In genomic region chr4:108620536-108620935, GRCm38 (mm10) we compare ENCODE assay signal across 8 mouse cellular contexts. TPM values are rescaled to one million over a fixed set of nuclear protein-coding genes. Genes with fewer than 3 reads are reported as not detected.
DNase-seq lines count a peak whose midpoint lies in the region; ATAC-seq and TF ChIP-seq lines count a peak whose summit lies in the region.

No protein-coding gene starts in this region.

- ATAC-seq in cerebellum, adult (ENCODE audit: insufficient number of reproducible peaks, low FRiP score, low TSS enrichment): no peak
- ATAC-seq in inflammation-experienced regulatory T-cells, adult 6 months: peak; percentile 0
- peak; percentile 10 for ATAC-seq in midbrain, embryonic 13.5 days

- H3K36me3 ChIP-seq in testis, adult 2 months (ENCODE audit: control insufficient read depth, insufficient read depth, low read length): no peaks in the 10 kb centered on the region; the same call in 1 of the 2 replicates
- H3K36me3 ChIP-seq in midbrain, embryonic 13.5 days: peaks cover 17% of the 10 kb centered on the region

- DNase-seq in cerebellum, adult 11 months: peak; percentile 18
- no peak for DNase-seq in testis, postnatal 10 days (ENCODE audit: low spot score)
- no peak for DNase-seq in layer of hippocampus, adult 11-12 months (ENCODE audit: low spot score)
- no peak for DNase-seq in thymus, postnatal 36 days

- H3K27me3 ChIP-seq in testis, adult 2 months (ENCODE audit: control insufficient read depth, insufficient read depth, low read length): no peaks in the 10 kb centered on the region
- no peaks in the 10 kb centered on the region for H3K27me3 ChIP-seq in midbrain, embryonic 13.5 days

- TF ChIP-seq CTCF in testis, adult 2 months (IDR thresholded peaks at IDR 0.05; ENCODE audit: control insufficient read depth, insufficient read depth, insufficient replicate concordance, low read depth, low read length): no peak

- H3K4me3 ChIP-seq in testis, adult 2 months (ENCODE audit: control insufficient read depth, low read depth, low read length): peak overlapping the region; percentile 100
- H3K4me3 ChIP-seq in midbrain, embryonic 13.5 days (replicated peaks): peak overlapping the region; percentile 77

- WGBS in midbrain, embryonic 13.5 days: 16% methylated on average over 8 of the region's 8 CpGs

- peak overlapping the region; percentile 69 for H3K27ac ChIP-seq in testis, adult 2 months (ENCODE audit: control insufficient read depth, insufficient read depth, low read depth, low read length)
- H3K27ac ChIP-seq in midbrain, embryonic 13.5 days: peak overlapping the region; percentile 92

- H3K4me1 ChIP-seq in testis, adult 2 months (ENCODE audit: control insufficient read depth, insufficient read depth, low read length): peaks cover 11% of the 10 kb centered on the region
- peaks cover 18% of the 10 kb centered on the region for H3K4me1 ChIP-seq in midbrain, embryonic 13.5 days (replicated peaks)

- H3K9me3 ChIP-seq in midbrain, embryonic 13.5 days: no peaks in the 10 kb centered on the region

- H3K9ac ChIP-seq in midbrain, embryonic 13.5 days (replicated peaks): peak overlapping the region; percentile 91

- H3K4me2 ChIP-seq in midbrain, embryonic 13.5 days (replicated peaks): peak overlapping the region; percentile 83

- no peak for TF ChIP-seq POLR2A in testis, adult 2 months (IDR thresholded peaks at IDR 0.05; ENCODE audit: control insufficient read depth, low read depth, low read length)

RNA-seq across cellular contexts. Expression of gene Cc2d1b, which starts 0.8 kb away (rescaled TPM):
- 33.9 and 37.8 TPM in 2 replicates for polyA plus RNA-seq in testis, adult 2 months (2012; rRNA removed)
- polyA plus RNA-seq in inflammation-experienced regulatory T-cells, adult 6 months (2017; shearing (Covaris generic)): 10 to 100 TPM; 24.1 to 37.9 (median 35.3) TPM
- 19.7 and 20.5 TPM in 2 replicates for polyA plus RNA-seq in midbrain, embryonic 13.5 days (2015; fragmentation: Nextera tagmentation; extraction: Ambion mirVana)

RNA-seq across cellular contexts. Expression of gene Orc1, which starts 41.3 kb away (rescaled TPM):
- 3.4 and 4.1 TPM in 2 replicates for polyA plus RNA-seq in testis, adult 2 months (2012; rRNA removed)
- 10 to 100 TPM in 1 of 3 experiments, 1 to 10 TPM in 2; 2.3 to 11.8 (median 3.3) TPM for polyA plus RNA-seq in inflammation-experienced regulatory T-cells, adult 6 months (2017; shearing (Covaris generic))
- 3.5 and 4.1 TPM in 2 replicates for polyA plus RNA-seq in midbrain, embryonic 13.5 days (2015; fragmentation: Nextera tagmentation; extraction: Ambion mirVana)

RNA-seq across cellular contexts. Expression of gene Prpf38a, which starts 41.4 kb away (rescaled TPM):
- polyA plus RNA-seq in testis, adult 2 months (2012; rRNA removed): 11.7 and 14.1 TPM in 2 replicates
- polyA plus RNA-seq in inflammation-experienced regulatory T-cells, adult 6 months (2017; shearing (Covaris generic)): 10 to 100 TPM; 62.9 to 75.8 (median 66.2) TPM
- 93.4 and 104 TPM in 2 replicates for polyA plus RNA-seq in midbrain, embryonic 13.5 days (2015; fragmentation: Nextera tagmentation; extraction: Ambion mirVana)
